Mouse (Mus musculus): ENCODE measurements around the gene Ms4a14.
"Not testable (repeated sequence)": the region's sequence is repeated elsewhere in the genome, so short reads cannot be mapped to it uniquely, and the experiment has no call there.

Ms4a14 gene

DNA sequence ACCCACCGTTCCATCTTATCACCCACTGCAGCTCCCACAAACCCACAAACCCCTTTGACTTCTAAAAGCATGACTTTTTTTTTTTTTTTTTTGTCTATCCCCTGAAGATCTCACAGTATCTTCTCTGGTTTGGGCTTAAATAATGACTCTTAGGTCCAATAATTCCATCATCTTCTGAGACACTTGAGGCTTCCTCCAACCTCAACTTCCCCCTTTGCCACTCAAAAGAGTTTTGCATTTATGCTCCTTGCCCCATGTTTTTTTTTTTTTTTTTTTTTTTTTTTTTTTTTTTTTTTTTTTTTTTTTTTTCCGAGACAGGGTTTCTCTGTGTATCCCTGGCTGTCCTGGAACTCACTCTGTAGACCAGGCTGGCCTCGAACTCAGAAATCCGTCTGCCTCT is 51.3 kb downstream of the Ms4a14 start:
- DNase-seq = not testable (repeated sequence)

DNA sequence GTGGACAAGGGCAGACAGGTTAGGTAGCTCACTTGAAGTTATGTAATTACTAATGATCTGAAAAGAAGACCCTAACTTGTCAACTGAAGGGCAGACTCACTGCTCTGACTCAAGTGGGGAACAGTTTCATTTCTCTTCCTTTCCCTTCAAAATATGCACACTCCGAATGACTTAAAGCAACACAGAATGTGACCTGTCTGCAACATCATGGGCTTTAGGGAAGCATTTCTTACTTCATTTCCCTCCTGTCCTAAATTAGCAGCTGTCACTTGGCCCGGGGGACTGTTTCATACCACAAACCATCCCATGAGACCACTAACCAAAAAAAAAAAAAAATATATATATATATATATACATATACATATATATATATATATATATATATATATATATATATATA is 52.7 kb downstream of the Ms4a14 start:
- no peak for DNase-seq
